Mouse (Mus musculus) MEL (cell line): Measurements from ENCODE around the gene Tead3.

Experiments used
- CHD1 ChIP-seq: IDR thresholded peaks from 2 replicates; pipeline ENCODE4 v1.6.1; 2012; ENCODE audit warnings: low read depth, mild to moderate bottlenecking, inconsistent platforms, low read length, improper control_type of control experiment
- CTCF ChIP-seq, 3 experiments: IDR thresholded peaks in 2 of 3; conservative IDR thresholded peaks in 1 of 3; 2 replicates each; pipeline ENCODE4 v1.5.1; 2011 to 2012; ENCODE audit warnings: low read length in 3 of 3, low read depth in 2 of 3, mild to moderate bottlenecking in 2 of 3, improper control_type of control experiment in 1 of 3, inconsistent platforms in 1 of 3, mixed read lengths in 1 of 3, moderate library complexity in 1 of 3; ENCODE audit not compliant: control insufficient read depth in 1 of 3, insufficient read depth in 1 of 3, poor library complexity in 1 of 3, severe bottlenecking in 1 of 3
- EP300 ChIP-seq, 2 experiments: IDR thresholded peaks; 2 replicates each; pipeline ENCODE4 v1.6.1; 2011; ENCODE audit warnings: improper control_type of control experiment in 2 of 2, low read length in 2 of 2, low read depth in 1 of 2, mild to moderate bottlenecking in 1 of 2
- MAFK ChIP-seq: IDR thresholded peaks from 2 replicates; pipeline ENCODE4 v1.6.1; 2011; ENCODE audit warnings: low read depth, mild to moderate bottlenecking, low read length, improper control_type of control experiment, borderline replicate concordance
- MAX ChIP-seq: IDR thresholded peaks from 2 replicates; pipeline ENCODE4 v1.6.1; 2011; ENCODE audit warnings: low read length, improper control_type of control experiment
- MYC ChIP-seq: IDR thresholded peaks from 2 replicates; pipeline ENCODE4 v1.6.1; 2011; ENCODE audit warnings: low read depth, mild to moderate bottlenecking, low read length, improper control_type of control experiment, moderate library complexity
- NELFE ChIP-seq: IDR thresholded peaks from 2 replicates; pipeline ENCODE4 v1.6.1; 2011; ENCODE audit warnings: low read depth, low read length, improper control_type of control experiment
- NRF1 ChIP-seq: IDR thresholded peaks from 2 replicates; pipeline ENCODE4 v1.6.1; 2014; ENCODE audit warnings: low read depth, mild to moderate bottlenecking, inconsistent platforms, low read length, improper control_type of control experiment, moderate library complexity; ENCODE audit not compliant: poor library complexity, insufficient read depth, severe bottlenecking
- RCOR1 ChIP-seq: IDR thresholded peaks from 2 replicates; pipeline ENCODE4 v1.6.1; 2012; ENCODE audit warnings: low read depth, mild to moderate bottlenecking, inconsistent platforms, low read length, improper control_type of control experiment
- SIN3A ChIP-seq: IDR thresholded peaks from 2 replicates; pipeline ENCODE4 v1.6.1; 2012; ENCODE audit warnings: low read length, improper control_type of control experiment, inconsistent platforms
- UBTF ChIP-seq: IDR thresholded peaks from 2 replicates; pipeline ENCODE4 v1.6.1; 2012; ENCODE audit warnings: low read depth, mild to moderate bottlenecking, inconsistent platforms, low read length, improper control_type of control experiment, moderate library complexity, borderline replicate concordance; ENCODE audit not compliant: insufficient read depth
- USF2 ChIP-seq, 2 experiments: IDR thresholded peaks; 2 replicates each; pipeline ENCODE4 v1.6.1; 2011 to 2012; ENCODE audit warnings: improper control_type of control experiment in 2 of 2, low read length in 2 of 2, borderline replicate concordance in 1 of 2, inconsistent platforms in 1 of 2, low read depth in 1 of 2, mild to moderate bottlenecking in 1 of 2; ENCODE audit not compliant: insufficient read depth in 1 of 2
- ZC3H11A ChIP-seq: IDR thresholded peaks from 2 replicates; pipeline ENCODE4 v1.6.1; 2012; ENCODE audit warnings: low read depth, mild to moderate bottlenecking, inconsistent platforms, low read length, improper control_type of control experiment
- ZKSCAN1 ChIP-seq: IDR thresholded peaks from 2 replicates; pipeline ENCODE4 v1.6.1; 2012; ENCODE audit warnings: low read depth, mild to moderate bottlenecking, inconsistent platforms, low read length, improper control_type of control experiment, moderate library complexity

- TF ChIP-seq NRF1: no peak
- TF ChIP-seq CTCF (IDR thresholded peaks at IDR 0.05 in 2 of 3, conservative IDR thresholded peaks at IDR 0.05 in 1 of 3; ENCODE audit: control insufficient read depth in 1 of 3, insufficient read depth in 1 of 3, low read depth in 2 of 3, low read length in 3 of 3, poor library complexity in 1 of 3, severe bottlenecking in 1 of 3): no peak
- no peak for TF ChIP-seq ZKSCAN1
- TF ChIP-seq MAFK: no peak
- TF ChIP-seq MYC: no peak
- TF ChIP-seq MAX: no peak
- TF ChIP-seq CHD1: no peak
- TF ChIP-seq NELFE: no peak
- no peak for TF ChIP-seq UBTF
- no peak for TF ChIP-seq RCOR1
- no peak for TF ChIP-seq USF2 (IDR thresholded peaks at IDR 0.05; ENCODE audit: borderline replicate concordance in 1 of 2, insufficient read depth in 1 of 2, low read depth in 1 of 2, low read length in 2 of 2)
- TF ChIP-seq EP300 (IDR thresholded peaks at IDR 0.05; ENCODE audit: low read depth in 1 of 2, low read length in 2 of 2): no peak
- TF ChIP-seq SIN3A: no peak
- no peak for TF ChIP-seq ZC3H11A
These were observed 23.7 kb downstream of the Tead3 start for GRCm38 (mm10) chr17:28326951-28327350.
